Mouse (Mus musculus) thymus, postnatal 4 days (tissue): ENCODE results near the gene Pdp2.

Experiments
- DNase-seq: peaks from one replicate; pipeline ENCODE4 v3.0.0; 2021

The Pdp2 gene

DNA sequence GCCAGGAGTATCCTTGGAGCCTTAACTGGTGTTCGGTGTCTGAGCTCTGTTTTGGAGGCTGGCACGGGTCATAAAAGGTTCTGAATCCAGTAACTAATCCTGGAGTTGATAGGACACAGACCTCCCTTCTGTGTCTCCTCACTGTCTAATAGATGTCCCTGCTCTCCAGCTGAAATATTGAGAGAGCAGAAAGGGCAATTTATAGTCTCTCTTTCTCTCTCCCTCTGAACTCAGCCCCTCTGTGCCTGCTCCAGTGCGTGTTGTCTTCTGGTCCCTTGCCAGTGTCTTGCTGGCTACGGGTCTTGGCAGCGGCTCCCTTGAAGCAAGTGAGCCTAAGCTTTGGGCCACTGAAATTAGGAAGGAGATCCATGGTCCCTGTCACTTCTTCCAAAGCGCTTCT is 6.4 kb downstream of the Pdp2 start:
- DNase-seq: no peak

GRCm38 (mm10) chr8:104598496-104598895 is 7.2 kb downstream of the Pdp2 start:
- no peak for DNase-seq

- DNase-seq: no peak
These were observed 10.1 kb downstream of the Pdp2 start for GRCm38 (mm10) chr8:104601386-104601785.

DNA sequence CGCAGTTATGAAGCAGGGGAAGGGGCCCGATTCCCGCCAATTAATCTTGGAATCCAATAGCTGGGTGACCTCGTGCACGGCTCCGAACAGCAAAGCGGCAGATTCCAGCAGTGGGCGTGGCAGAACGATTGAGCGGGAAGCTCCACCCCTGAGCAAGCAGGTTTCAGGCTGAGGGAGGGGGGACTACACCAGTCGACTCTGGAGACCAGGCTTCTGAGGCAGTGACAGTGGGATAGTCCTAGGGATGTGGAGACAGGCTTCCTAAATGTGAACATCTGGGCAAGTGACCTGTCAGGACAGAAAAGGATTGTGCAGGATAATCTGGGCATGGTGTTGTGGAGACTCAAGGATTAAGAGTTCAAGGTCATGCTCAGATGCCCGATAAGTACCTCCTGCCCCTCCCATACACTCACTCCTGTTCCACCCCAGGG is 10.7 kb downstream of the Pdp2 start:
- DNase-seq: no peak

GRCm38 (mm10) chr8:104602468-104603244 is 11.4 kb downstream of the Pdp2 start:
- DNase-seq: peak; percentile 84

DNA sequence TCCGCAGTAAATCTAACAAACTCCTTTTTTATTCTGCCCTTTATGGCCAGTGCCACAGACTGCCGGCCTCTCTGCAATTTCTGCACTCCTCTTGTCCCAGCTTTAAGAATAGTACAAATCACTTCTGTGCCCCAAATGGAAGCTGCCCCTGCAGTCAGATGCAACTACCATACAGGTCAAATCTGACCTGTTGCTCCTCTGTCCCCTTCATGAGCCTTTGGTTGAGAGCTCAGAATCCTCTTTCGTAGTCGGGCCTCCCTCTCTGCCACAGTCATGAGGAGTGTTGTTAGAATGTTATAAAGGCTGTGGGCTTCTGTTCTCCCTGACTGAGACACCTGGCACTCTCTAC is 12.0 kb downstream of the Pdp2 start:
- DNase-seq: no peak

DNA sequence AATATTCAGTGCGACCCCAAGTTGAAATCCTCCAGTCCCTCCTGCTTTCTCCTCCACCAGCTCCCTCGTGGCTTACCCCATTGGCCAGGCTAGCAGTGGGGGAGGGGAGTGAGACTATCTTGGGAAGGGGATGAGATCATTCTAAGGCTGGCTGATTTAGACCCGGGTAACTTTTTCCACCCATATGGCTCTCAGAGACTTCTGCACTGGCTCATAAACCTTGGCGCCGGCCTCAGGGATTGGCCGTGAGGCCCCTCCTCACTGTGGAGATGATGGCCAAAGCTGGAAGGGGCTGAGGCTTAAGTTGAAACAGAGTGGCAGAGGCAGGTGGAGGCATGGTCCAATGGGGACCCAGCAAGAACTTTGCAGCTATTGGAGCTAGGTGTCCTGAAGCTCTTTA is 15.1 kb downstream of the Pdp2 start:
- DNase-seq: no peak

DNA sequence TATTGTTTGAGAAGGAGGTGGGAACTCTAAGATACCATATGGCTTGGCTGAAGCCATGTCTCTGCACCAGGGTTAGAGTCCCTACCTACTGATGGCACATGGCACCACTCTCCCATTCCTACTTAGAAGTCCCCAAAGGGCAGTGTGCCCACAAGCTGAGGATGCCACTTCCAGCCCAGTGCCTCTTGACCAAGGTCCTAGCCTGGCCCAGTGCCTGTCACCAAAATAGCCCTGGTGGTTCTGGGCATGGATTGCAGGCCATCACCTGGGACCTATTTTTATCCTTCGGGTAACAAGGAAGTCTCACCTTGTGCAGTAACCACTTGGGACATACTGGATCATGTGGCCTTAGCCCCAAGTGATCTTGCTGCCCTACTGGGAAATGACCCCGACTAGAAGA is 16.7 kb downstream of the Pdp2 start:
- DNase-seq: no peak

DNA sequence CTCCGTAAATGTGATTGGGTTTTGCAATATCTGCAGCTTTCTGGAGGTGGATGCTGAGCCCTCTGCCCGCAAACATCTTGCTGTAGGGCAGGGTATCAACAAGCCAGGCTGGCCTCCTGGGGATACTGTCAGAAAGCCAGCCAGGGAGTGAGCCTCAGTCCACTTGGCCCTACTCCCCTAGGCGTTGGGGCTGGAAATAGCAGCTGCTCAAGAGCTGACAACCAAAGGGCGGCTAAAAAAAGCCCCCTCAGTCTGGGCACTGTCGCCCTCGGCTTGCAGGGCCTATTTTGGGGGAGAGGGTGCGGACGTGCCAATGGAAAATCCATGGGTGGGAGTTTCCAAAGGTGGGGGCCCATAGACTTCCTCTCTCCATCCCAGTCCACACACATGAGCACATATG is 18.0 kb downstream of the Pdp2 start:
- DNase-seq: no peak

GRCm38 (mm10) chr8:104610185-104610766 is 19.0 kb downstream of the Pdp2 start:
- no peak for DNase-seq

- no peak for DNase-seq
These were observed 20.4 kb downstream of the Pdp2 start for GRCm38 (mm10) chr8:104611613-104612012.

GRCm38 (mm10) chr8:104613119-104613518 is 21.9 kb downstream of the Pdp2 start:
- DNase-seq: no peak

DNA sequence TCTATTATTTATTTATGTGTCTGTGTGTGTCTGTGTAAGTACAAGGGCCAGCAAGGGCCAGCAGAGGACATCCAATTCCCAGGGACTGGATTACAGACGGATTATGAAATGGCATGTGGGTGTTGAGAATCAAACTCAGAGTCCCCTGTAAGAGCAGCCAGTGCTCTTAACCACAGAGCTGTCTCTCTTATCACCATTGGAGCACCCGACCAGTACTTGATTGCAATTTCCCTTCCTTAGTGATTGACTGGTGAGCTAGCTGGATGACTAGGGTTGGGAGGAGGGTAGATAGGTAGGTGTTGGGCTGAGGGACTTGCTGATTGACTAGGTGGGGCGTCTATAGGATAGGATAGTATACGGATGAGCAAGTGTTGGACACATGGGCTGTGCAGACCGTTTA is 29.5 kb downstream of the Pdp2 start:
- no peak for DNase-seq

- no peak for DNase-seq
These were observed 32.9 kb downstream of the Pdp2 start, which contains the start of gene Cdh16 for GRCm38 (mm10) chr8:104624161-104624560. Gene Cdh16 (minus strand): TSS chr8:104624396.

- peak; percentile 4 for DNase-seq
These were observed 36.0 kb downstream of the Pdp2 start for GRCm38 (mm10) chr8:104627065-104627740.

DNA sequence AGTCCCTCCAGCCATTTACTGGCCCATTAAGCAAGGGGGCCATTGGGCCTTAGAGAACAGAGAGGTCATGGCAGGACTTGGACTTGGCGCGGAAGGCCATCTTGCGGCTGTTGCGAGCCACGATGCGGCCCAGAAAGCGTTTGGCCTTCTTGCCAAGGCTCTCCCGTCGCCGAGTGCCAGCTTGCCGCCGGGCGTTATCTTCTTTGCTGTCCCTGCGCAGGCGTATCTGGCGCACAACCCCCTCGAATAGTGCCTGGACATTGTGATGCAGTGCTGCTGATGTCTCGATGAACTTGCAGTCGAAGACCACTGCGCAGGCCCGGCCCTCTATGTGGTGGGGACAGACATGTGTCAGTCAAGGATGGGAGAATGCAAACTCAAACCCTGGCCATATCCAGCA is 37.2 kb downstream of the Pdp2 start:
- no peak for DNase-seq

DNA sequence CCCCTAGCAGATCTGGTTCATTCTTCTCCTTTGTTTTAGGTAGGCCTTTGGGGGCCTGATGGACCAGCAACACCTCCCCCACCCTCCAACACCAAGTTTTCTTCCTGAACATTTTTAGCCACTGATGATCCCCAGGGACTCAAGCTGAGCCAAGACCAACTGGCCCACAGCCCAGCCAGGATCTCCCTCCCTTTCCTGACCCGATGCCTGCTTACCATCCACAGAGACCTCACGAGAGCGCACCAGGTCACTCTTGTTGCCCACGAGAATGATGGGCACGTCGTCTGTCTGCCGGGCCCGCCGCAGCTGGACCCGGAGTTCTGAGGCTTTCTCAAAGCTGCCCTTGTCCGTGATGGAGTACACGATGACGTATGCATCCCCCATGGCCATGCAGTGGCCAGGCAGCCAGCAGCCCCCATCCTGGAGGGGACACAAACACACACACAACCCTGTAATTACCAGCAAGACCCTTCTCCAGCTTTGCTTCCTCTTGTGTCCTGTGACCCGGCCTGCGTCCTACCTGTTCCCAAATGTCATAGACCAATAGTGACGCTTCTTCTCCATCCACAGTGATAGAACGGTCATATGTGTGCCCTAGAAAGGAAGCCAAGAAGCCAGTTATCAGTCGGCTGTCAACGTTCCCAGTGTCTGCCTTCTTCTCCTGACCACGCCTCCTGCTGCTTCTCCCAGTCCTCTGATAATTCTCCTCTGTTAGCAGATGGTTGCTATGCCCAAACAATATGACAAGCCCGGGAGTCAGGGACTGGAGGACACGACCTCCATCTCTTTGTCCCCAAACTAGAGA is 38.3 kb downstream of the Pdp2 start:
- DNase-seq: peak; percentile 6

DNA sequence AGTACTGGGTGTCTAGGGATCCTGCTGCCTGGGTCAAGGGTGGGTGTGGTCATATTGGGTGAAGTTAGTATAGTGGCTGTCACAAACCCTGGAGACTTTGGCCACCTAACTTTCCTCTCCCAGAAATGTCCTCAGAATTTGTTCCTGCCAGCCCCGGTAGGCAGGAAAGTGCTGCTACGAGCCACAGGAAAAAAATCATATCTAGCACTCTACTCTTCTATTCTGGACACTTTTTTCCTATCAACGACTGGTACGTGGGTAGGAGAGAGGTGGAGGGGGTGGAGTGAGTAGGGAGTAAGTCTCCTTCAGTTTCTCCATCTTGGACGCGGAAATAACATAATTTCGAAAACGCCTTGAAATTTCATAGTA is 38.8 kb downstream of the Pdp2 start:
- no peak for DNase-seq

DNA sequence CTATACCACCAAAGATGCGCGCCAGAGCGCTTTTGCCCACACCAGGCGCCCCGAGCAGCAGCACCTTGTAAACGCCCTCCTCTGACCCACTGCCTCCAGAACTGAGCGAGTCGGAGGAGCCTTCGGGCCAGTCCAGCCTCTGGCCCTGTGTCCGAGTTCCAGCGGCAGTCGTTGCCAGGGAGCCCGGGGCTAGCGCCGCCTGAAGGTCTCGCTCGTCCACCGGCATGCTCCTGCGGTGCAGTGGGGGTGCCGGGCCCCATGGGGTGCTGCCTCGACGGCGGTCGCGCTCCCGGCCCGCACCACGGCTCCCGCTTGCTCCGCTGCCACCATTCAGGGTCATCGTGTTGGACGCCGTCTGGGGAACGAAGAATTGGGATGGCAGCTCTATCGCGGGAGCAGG is 39.3 kb downstream of the Pdp2 start:
- peak; percentile 61 for DNase-seq

DNA sequence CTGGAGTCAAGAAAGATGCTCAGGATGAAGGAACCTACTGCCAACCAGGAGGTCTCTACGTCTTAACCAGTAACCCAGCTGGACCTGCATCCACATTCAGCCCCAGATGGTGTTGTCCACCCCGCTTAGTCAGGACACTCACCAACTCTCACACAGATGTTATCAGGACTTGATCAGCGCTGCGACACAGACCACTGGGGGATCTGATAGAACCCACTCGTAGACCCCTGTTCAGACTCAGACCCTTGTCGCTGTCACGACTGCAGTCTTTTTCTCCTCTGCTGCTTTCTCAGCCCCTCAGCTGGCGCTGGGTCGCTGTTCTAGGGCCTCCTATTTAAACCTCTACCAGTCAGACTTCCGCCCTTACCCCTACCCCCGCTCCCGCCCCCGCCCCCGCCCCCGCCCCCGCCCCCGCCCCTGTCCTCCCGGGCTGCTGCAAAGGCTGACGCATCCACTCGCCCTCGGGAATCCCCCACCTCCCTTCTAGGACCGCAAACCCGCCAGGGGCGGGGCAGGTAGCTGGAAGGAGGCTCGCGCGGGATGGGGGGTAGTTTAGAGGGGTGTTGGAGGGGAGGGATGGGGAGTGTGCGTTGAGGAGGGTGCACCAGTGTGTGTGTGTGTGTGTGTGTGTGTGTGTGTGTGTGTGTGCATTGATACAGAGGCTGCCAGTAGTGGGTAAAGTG is 39.9 kb downstream of the Pdp2 start, which contains the start of gene Rrad:
Gene Rrad (minus strand): TSS at position 347 of the 683 bp plus-strand sequence.
- peak; percentile 79 for DNase-seq

DNA sequence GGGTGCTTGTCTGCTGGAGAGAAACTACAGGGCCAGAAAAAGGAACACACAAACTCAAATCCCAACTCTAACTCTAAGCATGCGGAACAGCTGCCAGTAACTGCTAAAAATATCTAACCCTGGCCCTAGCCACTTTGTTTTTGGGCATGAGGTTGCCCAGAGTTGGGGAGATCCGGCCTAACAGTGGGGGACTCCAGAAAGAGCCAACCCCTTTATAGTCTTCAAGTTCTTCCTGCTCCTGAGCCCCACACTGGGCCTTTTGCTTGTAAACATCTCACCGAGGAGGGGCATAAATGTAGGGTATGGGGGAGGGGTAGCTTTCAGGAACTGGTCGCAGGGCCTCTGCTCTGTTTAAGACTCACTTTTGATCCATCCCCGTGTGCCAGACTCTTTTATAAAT is 40.7 kb downstream of the Pdp2 start:
- DNase-seq: peak; percentile 21

GRCm38 (mm10) chr8:104632486-104632885 is 41.2 kb downstream of the Pdp2 start:
- DNase-seq: peak; percentile 11
